Mouse (Mus musculus): ENCODE results near the gene Msgn1. TPM values are rescaled to one million over a fixed set of nuclear protein-coding genes. Genes with fewer than 3 reads are reported as not detected.

Gene Msgn1
- polyA plus RNA-seq, 1 experiment from 2014 or later: not detected

DNA sequence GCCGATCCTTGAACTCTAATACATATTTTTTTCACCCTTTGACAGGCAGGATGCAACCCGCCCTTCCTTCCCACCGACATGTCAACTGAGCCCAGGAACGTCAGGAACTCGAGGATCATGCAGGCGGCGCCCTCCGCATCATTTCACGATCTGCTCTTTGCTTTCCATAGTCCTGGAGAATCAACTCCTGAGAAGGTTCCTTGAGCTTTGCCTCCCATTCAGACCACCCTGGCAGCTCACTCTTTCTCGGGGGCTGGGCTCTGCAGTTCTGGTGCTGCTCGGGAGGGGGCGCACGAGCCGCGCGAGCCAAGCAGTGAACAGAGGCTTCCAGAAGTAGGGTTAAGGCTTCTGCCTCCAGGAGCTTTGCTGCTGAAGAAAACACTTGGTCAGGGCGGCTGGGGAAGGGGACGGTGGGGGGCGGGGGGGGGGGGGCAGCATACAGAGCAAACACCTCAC, 12.6 kb downstream of the Msgn1 start:
- DNase-seq (ENCODE audit: extremely low spot score, low spot score): peak; percentile 81
- Histone ChIP-seq H3K4me1 (peaks cover 27% of the 10 kb centered on the region), H3K4me3 (peak overlapping the region; percentile 34; the same call in 1 of the 2 replicates), H3K27me3 (ENCODE audit: poor library complexity, severe bottlenecking) (0 out of 2 replicates have a peak, but pooled peaks cover 8% of the 10 kb centered on the region), H3K9me3 (no peaks in the 10 kb centered on the region), H3K36me3 (replicated peaks) (no peaks in the 10 kb centered on the region), H3K27ac (0 out of 2 replicates have a peak overlapping the region, but pooled peaks have one; percentile 58)
- 9% methylated on average over 18 of the region's 19 CpGs for WGBS

- Histone ChIP-seq H3K9me3 (no peaks in the 10 kb centered on the region), H3K4me1 (peaks cover 27% of the 10 kb centered on the region), H3K27me3 (ENCODE audit: poor library complexity, severe bottlenecking) (0 out of 2 replicates have a peak, but pooled peaks cover 8% of the 10 kb centered on the region), H3K36me3 (replicated peaks) (no peaks in the 10 kb centered on the region), H3K27ac (no peak overlapping the region), H3K4me3 (no peak overlapping the region)
- 97% methylated on average over 1 of the region's 1 CpGs for WGBS
- DNase-seq (ENCODE audit: extremely low spot score, low spot score): no peak
Measured at GRCm38 (mm10) chr12:11195031-11195430, 13.7 kb downstream of the Msgn1 start.

DNA sequence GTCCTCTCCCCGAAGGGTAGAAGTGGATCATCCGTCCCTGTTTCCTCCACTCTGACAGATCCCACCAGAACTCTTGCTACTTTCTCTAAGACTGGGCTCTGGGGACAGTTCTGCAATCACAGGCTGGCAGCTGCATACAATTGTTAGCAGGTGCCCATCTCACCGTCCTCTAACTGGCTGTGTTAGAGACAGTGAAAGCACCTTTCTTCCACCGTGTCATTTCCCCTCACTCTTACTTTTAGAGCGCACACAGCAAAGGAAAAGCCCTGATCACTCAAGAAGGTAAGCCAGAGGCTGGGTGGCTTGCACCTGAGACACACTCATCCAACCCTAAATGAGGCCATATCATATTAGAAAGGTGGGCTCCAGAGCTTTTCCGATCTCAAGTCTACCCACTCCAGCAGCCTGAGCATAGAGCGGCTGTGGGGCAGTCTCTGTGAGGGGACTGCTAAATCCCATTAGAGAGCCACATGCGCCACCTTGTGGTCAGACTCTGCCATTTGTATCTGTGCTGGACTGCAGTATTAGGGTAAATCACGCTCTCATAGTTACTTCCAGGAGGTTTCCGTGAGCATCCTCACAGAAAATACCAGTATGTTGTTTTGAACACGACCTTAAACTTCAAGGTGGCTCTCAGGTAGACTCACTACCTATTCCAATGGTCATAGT, 30.2 kb downstream of the Msgn1 start:
- Histone ChIP-seq H3K36me3 (replicated peaks) (no peaks in the 10 kb centered on the region), H3K4me1 (peaks cover 4% of the 10 kb centered on the region; the same call in 1 of the 2 replicates), H3K4me3 (0 out of 2 replicates have a peak overlapping the region, but pooled peaks have one; percentile 9), H3K27ac (no peak overlapping the region), H3K27me3 (ENCODE audit: poor library complexity, severe bottlenecking) (no peaks in the 10 kb centered on the region), H3K9me3 (no peaks in the 10 kb centered on the region)
- DNase-seq (ENCODE audit: extremely low spot score, low spot score): peak; percentile 90
- 34% methylated on average over 11 of the region's 11 CpGs for WGBS

DNA sequence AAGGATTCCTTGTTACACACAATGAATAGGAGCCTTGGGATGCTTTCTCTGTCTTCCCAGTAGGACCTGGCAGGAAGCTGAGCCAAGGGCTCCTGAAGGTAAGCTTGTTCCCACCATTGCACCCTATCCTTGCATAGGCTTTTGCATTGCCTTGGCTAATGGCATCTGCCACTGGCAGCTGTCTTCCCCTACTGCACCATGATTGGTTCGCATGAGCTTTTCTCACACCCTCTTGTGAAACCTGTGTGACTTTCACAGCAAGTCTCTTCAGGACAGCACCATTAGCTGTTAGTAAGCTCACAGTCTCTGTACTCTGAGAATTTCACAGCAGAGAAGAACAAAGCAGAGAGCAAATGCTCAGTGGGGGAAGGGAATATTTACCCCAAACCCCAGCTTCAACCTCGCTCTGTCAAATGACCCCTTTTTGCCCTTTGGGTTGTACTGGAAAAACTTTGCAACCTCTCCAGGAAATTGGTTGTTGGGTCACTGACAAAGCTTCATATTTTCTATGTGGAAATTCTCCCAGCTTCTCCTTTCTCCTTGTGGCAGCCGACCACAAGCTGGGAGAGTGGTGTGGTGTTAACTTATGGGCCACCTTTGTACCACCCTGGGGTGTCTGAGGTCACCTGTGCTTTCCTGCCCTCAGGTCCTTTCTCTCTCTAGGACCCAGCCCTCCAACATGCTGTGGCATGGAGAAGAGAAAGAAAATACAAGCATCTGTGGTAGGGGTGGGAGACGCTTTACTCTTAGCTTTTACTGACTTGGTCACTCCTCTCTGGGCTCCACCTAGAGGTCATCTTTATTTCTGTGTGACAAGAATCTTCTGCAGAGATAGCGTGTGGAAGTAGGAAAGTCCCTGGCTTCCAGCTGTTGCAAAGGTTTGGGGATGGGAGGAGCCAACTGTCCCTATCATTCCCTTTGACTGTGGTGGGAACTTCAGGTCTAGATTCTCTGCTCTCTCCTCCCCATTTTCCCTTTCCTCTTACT, 31.1 kb downstream of the Msgn1 start:
- H3K4me3 ChIP-seq: no peak overlapping the region
- H3K27me3 ChIP-seq (ENCODE audit: poor library complexity, severe bottlenecking): no peaks in the 10 kb centered on the region
- no peak for DNase-seq (ENCODE audit: extremely low spot score, low spot score)
- H3K9me3 ChIP-seq: no peaks in the 10 kb centered on the region
- peaks cover 4% of the 10 kb centered on the region; the same call in 1 of the 2 replicates for H3K4me1 ChIP-seq
- no peaks in the 10 kb centered on the region for H3K36me3 ChIP-seq (replicated peaks)
- WGBS: 61% methylated on average over 5 of the region's 5 CpGs
- no peak overlapping the region for H3K27ac ChIP-seq

GRCm38 (mm10) chr12:11158670-11159069, 50.1 kb downstream of the Msgn1 start:
- Histone ChIP-seq H3K9me3 (no peaks in the 10 kb centered on the region), H3K27me3 (ENCODE audit: poor library complexity, severe bottlenecking) (0 out of 2 replicates have a peak, but pooled peaks cover 2% of the 10 kb centered on the region), H3K4me3 (no peak overlapping the region), H3K4me1 (no peaks in the 10 kb centered on the region), H3K36me3 (replicated peaks) (no peaks in the 10 kb centered on the region), H3K27ac (no peak overlapping the region)
- 80% methylated on average over 3 of the region's 3 CpGs for WGBS
- no peak for DNase-seq (ENCODE audit: extremely low spot score, low spot score)

Other genes with a start within 250 kb of the Msgn1 start
- 0.11 TPM in 2 replicates for gene Kcns3, start 57.9 kb downstream of the Msgn1 start, polyA plus RNA-seq (2016; fragmentation: Nextera tagmentation; extraction: Ambion mirVana)
- 19.1 and 19.7 TPM in 2 replicates for gene Gen1, start 56.8 kb upstream of the Msgn1 start, polyA plus RNA-seq (2016; fragmentation: Nextera tagmentation; extraction: Ambion mirVana)
- gene Smc6, start 56.9 kb upstream of the Msgn1 start, polyA plus RNA-seq (2016; fragmentation: Nextera tagmentation; extraction: Ambion mirVana): 140 and 148 TPM in 2 replicates
- 0.71 and 0.77 TPM in 2 replicates for gene Vsnl1, start 227.6 kb upstream of the Msgn1 start, polyA plus RNA-seq (2016; fragmentation: Nextera tagmentation; extraction: Ambion mirVana)
- gene Rad51ap2, start 247.1 kb upstream of the Msgn1 start, polyA plus RNA-seq (2016; fragmentation: Nextera tagmentation; extraction: Ambion mirVana): 0.14 and 0.45 TPM in 2 replicates